30 mouse cellular contexts compared by ENCODE assay signal in the genomic region with DNA sequence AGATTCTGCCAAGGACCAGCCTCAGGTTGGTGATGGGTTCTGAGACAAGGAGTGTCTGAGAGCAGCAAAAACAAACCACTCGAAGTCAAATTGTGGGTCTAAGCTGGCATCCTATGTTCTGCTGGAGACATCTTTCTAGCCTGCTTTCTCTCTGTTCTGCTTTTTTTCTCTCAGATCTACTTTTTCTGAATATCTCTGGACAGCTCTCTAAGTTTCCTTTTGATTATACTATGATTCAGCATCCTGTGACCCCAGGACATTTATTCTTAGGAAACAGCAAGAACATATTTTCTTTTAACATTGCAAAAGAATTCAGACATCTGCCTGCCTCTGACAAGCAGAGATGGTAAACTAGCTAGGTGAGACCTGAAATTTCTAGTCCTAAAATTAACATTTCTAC. TPM values are rescaled to one million over a fixed set of nuclear protein-coding genes. Genes with fewer than 3 reads are reported as not detected.
A peak's percentile ranks its signal among the peaks of the same experiment; 100 is the strongest.
DNase-seq lines count a peak whose midpoint lies in the region; ATAC-seq and TF ChIP-seq lines count a peak whose summit lies in the region.
"Had no signal": no experiment of that assay in that cellular context is flagged by ENCODE, and none has a peak within 500 bp of the region (broad histone marks: within the 10 kb centered on the region; RNA-seq: fewer than 3 reads in every experiment).

No protein-coding gene starts in this region.

- 68% methylated on average over 1 of the region's 1 CpGs for WGBS in heart, adult 2 months
- WGBS in limb, embryonic 10.5 days, result 93% methylated on average over 1 of the region's 1 CpGs

- no peaks in the 10 kb centered on the region for H3K36me3 ChIP-seq in heart, adult 2 months (ENCODE audit: control insufficient read depth, insufficient read depth, low read length)
- no peaks in the 10 kb centered on the region for H3K36me3 ChIP-seq in CH12.LX (replicated peaks in 1 of 2; ENCODE audit: control insufficient read depth in 1 of 2, insufficient read depth in 1 of 2, low read length in 1 of 2)
- no peaks in the 10 kb centered on the region for H3K36me3 ChIP-seq in limb, embryonic 10.5 days
- H3K36me3 ChIP-seq: embryonic facial prominence, embryonic 13.5 days; embryonic facial prominence, embryonic 15.5 days; forebrain, embryonic 15.5 days had no signal

- H3K4me2 ChIP-seq in CH12.LX (ENCODE audit: insufficient read depth, low read depth, poor library complexity, severe bottlenecking), result peak overlapping the region; percentile 31; the same call in 1 of the 2 replicates
- H3K4me2 ChIP-seq: embryonic facial prominence, embryonic 13.5 days; embryonic facial prominence, embryonic 15.5 days; forebrain, embryonic 13.5 days; forebrain, embryonic 15.5 days had no signal

- no peak for TF ChIP-seq POLR2A in heart, adult 2 months (IDR thresholded peaks at IDR 0.05; ENCODE audit: insufficient read depth, low read depth, low read length)
- TF ChIP-seq POLR2A in CH12.LX (IDR thresholded peaks at IDR 0.05; ENCODE audit: low read depth, low read length), result no peak

- no peak for TF ChIP-seq CTCF in heart, adult 2 months (IDR thresholded peaks at IDR 0.05)
- TF ChIP-seq CTCF in CH12.LX (conservative IDR thresholded peaks at IDR 0.05 in 1 of 2, IDR thresholded peaks at IDR 0.05 in 1 of 2; ENCODE audit: low read depth in 2 of 2, low read length in 2 of 2), result no peak

- intact Hi-C loops in heart, adult 2 months (cut with DNase I), result loop anchor here (5.0 to 10.0 kb wide), 2 partner anchors 504 to 591 kb away; no protein-coding TSS in a partner anchor

- no peak overlapping the region for H3K27ac ChIP-seq in heart, adult 2 months
- peak overlapping the region; percentile 64 for H3K27ac ChIP-seq in CH12.LX (ENCODE audit: insufficient read depth, low read depth)
- no peak overlapping the region for H3K27ac ChIP-seq in limb, embryonic 10.5 days
- H3K27ac ChIP-seq: embryonic facial prominence, embryonic 13.5 days; embryonic facial prominence, embryonic 15.5 days; forebrain, embryonic 13.5 days; forebrain, embryonic 15.5 days had no signal

- dilution Hi-C loops in CH12.LX (cut with MboI; ENCODE audit: extremely low pct_ligation_motif_present, extremely low pct_unique_long_range_greater_than_20kb, low sequenced_read_pairs), result no loop called here

- peak; percentile 24 for DNase-seq in heart, adult 8-10 months (ENCODE audit: low spot score)
- no peak for DNase-seq in heart, adult 2 months
- DNase-seq in 3T3-L1 (ENCODE audit: low read depth, low spot score) (peak; percentile 74), CH12.LX (ENCODE audit: extremely low read depth) (no peak)
- no peak for DNase-seq in limb, embryonic 10.5 days (ENCODE audit: low spot score)
- no peak for DNase-seq in cerebellum, adult 11 months
- DNase-seq: adrenal gland, adult 2 months; adrenal gland, postnatal 10 days; adrenal gland, postnatal 25 days; B cell, adult 2 months; cerebellum, adult 11-12 months; cerebellum, adult 2 months; cerebellum, adult 9-10 months; cerebellum, postnatal 10 days; cerebellum, postnatal 25 days; forebrain, postnatal 0 days had no signal

- no peaks in the 10 kb centered on the region for H3K4me1 ChIP-seq in heart, adult 2 months (ENCODE audit: control insufficient read depth, insufficient read depth, low read length)
- peaks cover 28 to 58% of the 10 kb centered on the region in 2 experiments for H3K4me1 ChIP-seq in CH12.LX (ENCODE audit: control insufficient read depth in 1 of 2, insufficient read depth in 2 of 2)
- H3K4me1 ChIP-seq in limb, embryonic 10.5 days, result no peaks in the 10 kb centered on the region
- H3K4me1 ChIP-seq: embryonic facial prominence, embryonic 13.5 days; embryonic facial prominence, embryonic 15.5 days; forebrain, embryonic 13.5 days; forebrain, embryonic 15.5 days had no signal

- H3K79me2 ChIP-seq in heart, adult 2 months (replicated peaks; ENCODE audit: control insufficient read depth, insufficient read depth, low read length), result no peaks in the 10 kb centered on the region
- no peaks in the 10 kb centered on the region for H3K79me2 ChIP-seq in CH12.LX (replicated peaks; ENCODE audit: control insufficient read depth, extremely low read depth, insufficient read depth, poor library complexity, severe bottlenecking)

- TF ChIP-seq EP300 in heart, adult 2 months (IDR thresholded peaks at IDR 0.05; ENCODE audit: insufficient read depth, low read depth, low read length), result no peak
- peak; percentile 81 for TF ChIP-seq EP300 in CH12.LX (IDR thresholded peaks at IDR 0.05; ENCODE audit: low read length)

- no peaks in the 10 kb centered on the region for H3K9me3 ChIP-seq in CH12.LX (replicated peaks; ENCODE audit: low read length)
- H3K9me3 ChIP-seq in limb, embryonic 10.5 days (replicated peaks), result no peaks in the 10 kb centered on the region
- H3K9me3 ChIP-seq: embryonic facial prominence, embryonic 13.5 days; embryonic facial prominence, embryonic 15.5 days; forebrain, embryonic 13.5 days; forebrain, embryonic 15.5 days had no signal

- no peak overlapping the region for H3K4me3 ChIP-seq in heart, adult 2 months
- H3K4me3 ChIP-seq in CH12.LX (replicated peaks in 1 of 3; ENCODE audit: low read depth in 2 of 3, low read length in 2 of 3, poor library complexity in 1 of 3), result no peak overlapping the region
- no peak overlapping the region for H3K4me3 ChIP-seq in limb, embryonic 10.5 days
- H3K4me3 ChIP-seq: embryonic facial prominence, embryonic 13.5 days; embryonic facial prominence, embryonic 15.5 days; forebrain, embryonic 13.5 days; forebrain, embryonic 15.5 days had no signal

- in situ Hi-C loops in CH12.LX (cut with MboI; ENCODE audit: low pct_ligation_motif_present, low pct_unique_long_range_greater_than_20kb, low sequenced_read_pairs), result loop anchor here (5.0 to 25.0 kb wide), 2 partner anchors 81 to 441 kb away; a partner anchor contains a TSS

- TF ChIP-seq RAD21 in CH12.LX (IDR thresholded peaks at IDR 0.05; ENCODE audit: low read depth, low read length), result no peak

- no peaks in the 10 kb centered on the region for H3K27me3 ChIP-seq in heart, adult 2 months (ENCODE audit: control insufficient read depth, insufficient read depth, low read length)
- no peaks in the 10 kb centered on the region for H3K27me3 ChIP-seq in CH12.LX (replicated peaks)
- no peaks in the 10 kb centered on the region for H3K27me3 ChIP-seq in limb, embryonic 10.5 days (ENCODE audit: low read depth, poor library complexity, severe bottlenecking)
- H3K27me3 ChIP-seq: embryonic facial prominence, embryonic 13.5 days; embryonic facial prominence, embryonic 15.5 days; forebrain, embryonic 13.5 days; forebrain, embryonic 15.5 days had no signal

- ATAC-seq in megakaryocyte, adult 5-6 weeks (ENCODE audit: poor library complexity, severe bottlenecking), result peak; percentile 50; the same call in 1 of the 2 replicates
- ATAC-seq in erythroblast, adult 5-6 weeks (replicated peaks; ENCODE audit: low FRiP score, poor library complexity, severe bottlenecking), result no peak
- ATAC-seq: CD4-positive, CD25-positive, alpha-beta regulatory T cell, adult 4 months; forebrain, embryonic 13.5 days; forebrain, embryonic 15.5 days; forebrain, postnatal 0 days had no signal

- no peak overlapping the region for H3K9ac ChIP-seq in heart, adult 2 months (ENCODE audit: low read depth, low read length)
- H3K9ac ChIP-seq in CH12.LX (ENCODE audit: insufficient read depth, low read depth), result peak overlapping the region; percentile 44; the same call in 1 of the 2 replicates
- H3K9ac ChIP-seq: embryonic facial prominence, embryonic 13.5 days; embryonic facial prominence, embryonic 15.5 days; forebrain, embryonic 13.5 days; forebrain, embryonic 15.5 days; forebrain, postnatal 0 days had no signal

TF ChIP-seq in CH12.LX, 34 proteins besides CTCF, POLR2A, EP300 and RAD21 (continues in another document):
- TF ChIP-seq GABPA (IDR thresholded peaks at IDR 0.05; ENCODE audit: insufficient replicate concordance, low read depth, low read length), result no peak
- no peak for TF ChIP-seq E2F4 (IDR thresholded peaks at IDR 0.05; ENCODE audit: insufficient replicate concordance, low read depth, low read length)
- TF ChIP-seq ZKSCAN1 (IDR thresholded peaks at IDR 0.05; ENCODE audit: borderline replicate concordance, low read depth, low read length), result no peak
- TF ChIP-seq ETS1 (conservative IDR thresholded peaks at IDR 0.05; ENCODE audit: low read depth, low read length), result no peak

RNA-seq across cellular contexts. Expression of a gene that starts 2.3 kb away (rescaled TPM):
- total RNA-seq in heart, adult 8-10 months (2022), result 10 to 100 TPM in 1 of 4 experiments, 1 to 10 TPM in 2, under 1 TPM in 1; 0.95 to 12.3 (median 2.4) TPM
- under 1 TPM; 0.57 to 0.89 TPM for total RNA-seq in heart, adult 2 months (2021)
- not detected in 2 replicates for polyA plus RNA-seq in heart, adult 2 months (2012; rRNA removed)
- total RNA-seq in CH12.LX (2012; rRNA removed), result not detected in 2 replicates
- not detected in 2 replicates for total RNA-seq in CH12.LX (2014; rRNA removed)
- not detected in 2 replicates for polyA plus RNA-seq in CH12.LX (2012; ENCODE audit: insufficient read length, low read depth)
- 5.9 and 6.8 TPM in 2 replicates for total RNA-seq in megakaryocyte, adult 5-6 weeks (2015)
- 5.3 and 9.2 TPM in 2 replicates for total RNA-seq in megakaryocyte, adult 5-6 weeks (2017)
- 1.3 TPM in 1 of 2 replicates, not detected in the other for total RNA-seq in erythroblast, adult 5-6 weeks (2015; ENCODE audit: low replicate concordance)
- not detected in 2 replicates for total RNA-seq in erythroblast, adult 5-6 weeks (2017; ENCODE audit: low replicate concordance)
- polyA plus RNA-seq in limb, embryonic 10.5 days (2016; fragmentation: Nextera tagmentation; extraction: Ambion mirVana), result not detected in 2 replicates
- total RNA-seq: adrenal gland, postnatal 4 days; ES-E14; forebrain, postnatal 0 days; MEL had no signal
- polyA plus RNA-seq: adrenal gland, adult 2 months; brain, embryonic 14.5 days; CD4-positive, CD25-positive, alpha-beta regulatory T cell, adult 4 months; cerebellum, adult 2 months; cortical plate, adult 2 months; embryonic facial prominence, embryonic 11.5 days; embryonic facial prominence, embryonic 13.5 days; embryonic facial prominence, embryonic 15.5 days; forebrain, embryonic 11.5 days; forebrain, embryonic 13.5 days; forebrain, embryonic 15.5 days; forebrain, postnatal 0 days had no signal

RNA-seq across cellular contexts. Expression of a gene that starts 50.4 kb away (rescaled TPM):
- total RNA-seq in heart, adult 8-10 months (2022), result not detected
- total RNA-seq in heart, adult 2 months (2021), result not detected
- polyA plus RNA-seq in heart, adult 2 months (2012; rRNA removed), result not detected in 2 replicates
- total RNA-seq in CH12.LX (2012; rRNA removed), result not detected in 2 replicates
- not detected in 2 replicates for total RNA-seq in CH12.LX (2014; rRNA removed)
- not detected in 2 replicates for polyA plus RNA-seq in CH12.LX (2012; ENCODE audit: insufficient read length, low read depth)
- not detected in 2 replicates for total RNA-seq in megakaryocyte, adult 5-6 weeks (2015)
- not detected in 2 replicates for total RNA-seq in megakaryocyte, adult 5-6 weeks (2017)
- total RNA-seq in erythroblast, adult 5-6 weeks (2015; ENCODE audit: low replicate concordance), result not detected in 2 replicates
- total RNA-seq in erythroblast, adult 5-6 weeks (2017; ENCODE audit: low replicate concordance), result not detected in 2 replicates
- polyA plus RNA-seq in limb, embryonic 10.5 days (2016; fragmentation: Nextera tagmentation; extraction: Ambion mirVana), result not detected in 2 replicates
- total RNA-seq: adrenal gland, adult 2 months; adrenal gland, postnatal 10 days; adrenal gland, postnatal 25 days; adrenal gland, postnatal 4 days; ES-E14; forebrain, postnatal 0 days; MEL had no signal
- polyA plus RNA-seq: adrenal gland, adult 2 months; brain, embryonic 14.5 days; CD4-positive, CD25-positive, alpha-beta regulatory T cell, adult 4 months; cerebellum, adult 2 months; cortical plate, adult 2 months; embryonic facial prominence, embryonic 11.5 days; embryonic facial prominence, embryonic 13.5 days; embryonic facial prominence, embryonic 15.5 days; forebrain, embryonic 11.5 days; forebrain, embryonic 13.5 days; forebrain, embryonic 15.5 days; forebrain, postnatal 0 days had no signal

RNA-seq across cellular contexts. Expression of a gene that starts 54.6 kb away (rescaled TPM):
- not detected for total RNA-seq in heart, adult 8-10 months (2022)
- not detected for total RNA-seq in heart, adult 2 months (2021)
- not detected in 2 replicates for polyA plus RNA-seq in heart, adult 2 months (2012; rRNA removed)
- total RNA-seq in CH12.LX (2012; rRNA removed), result not detected in 2 replicates
- not detected in 2 replicates for total RNA-seq in CH12.LX (2014; rRNA removed)
- not detected in 2 replicates for polyA plus RNA-seq in CH12.LX (2012; ENCODE audit: insufficient read length, low read depth)
- not detected in 2 replicates for total RNA-seq in megakaryocyte, adult 5-6 weeks (2015)
- total RNA-seq in megakaryocyte, adult 5-6 weeks (2017), result not detected in 2 replicates
- not detected in 2 replicates for total RNA-seq in erythroblast, adult 5-6 weeks (2015; ENCODE audit: low replicate concordance)
- total RNA-seq in erythroblast, adult 5-6 weeks (2017; ENCODE audit: low replicate concordance), result not detected in 2 replicates
- not detected in 2 replicates for polyA plus RNA-seq in limb, embryonic 10.5 days (2016; fragmentation: Nextera tagmentation; extraction: Ambion mirVana)
- total RNA-seq: adrenal gland, adult 2 months; adrenal gland, postnatal 10 days; adrenal gland, postnatal 25 days; adrenal gland, postnatal 4 days; ES-E14; forebrain, postnatal 0 days; MEL had no signal
- polyA plus RNA-seq: adrenal gland, adult 2 months; brain, embryonic 14.5 days; CD4-positive, CD25-positive, alpha-beta regulatory T cell, adult 4 months; cerebellum, adult 2 months; cortical plate, adult 2 months; embryonic facial prominence, embryonic 11.5 days; embryonic facial prominence, embryonic 13.5 days; forebrain, embryonic 11.5 days; forebrain, embryonic 13.5 days; forebrain, embryonic 15.5 days; forebrain, postnatal 0 days had no signal

Comparison
In these comparisons a context has a peak if more than half of its experiments do, and no peak if none do; other contexts are left out.
1. DNase-seq: peak in heart, adult 8-10 months (single experiment) and 3T3-L1 (single experiment); none in heart, adult 2 months (0 of 2), CH12.LX (single experiment), limb, embryonic 10.5 days (single experiment) and cerebellum, adult 11 months (single experiment).